Mouse (Mus musculus): ENCODE results near the gene Arglu1.

DNA sequence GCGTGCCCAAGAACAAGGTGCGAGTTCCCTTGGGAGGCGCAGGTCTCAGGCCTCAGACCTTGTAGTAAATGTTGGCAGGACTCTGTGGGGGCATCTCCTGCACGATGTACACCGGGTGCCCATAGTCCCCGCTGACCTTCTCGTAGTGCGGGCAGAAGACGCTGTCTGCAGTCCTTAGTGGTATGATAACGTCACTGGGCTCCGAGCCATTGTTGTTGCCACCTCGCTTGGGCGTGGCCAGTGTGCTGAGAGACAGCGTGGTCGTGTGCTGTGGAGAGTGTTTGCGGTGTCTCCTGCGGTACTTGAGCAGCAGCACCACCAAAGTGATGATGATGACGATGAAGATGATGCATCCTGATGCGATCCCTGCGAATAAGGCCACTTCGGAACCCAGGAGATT is 69.8 kb downstream of the Arglu1 start:
- TF ChIP-seq CTCF (IDR thresholded peaks at IDR 0.05; ENCODE audit: borderline replicate concordance, control insufficient read depth, extremely low read depth, insufficient read depth, low read length, poor library complexity) (no peak), POLR2A (IDR thresholded peaks at IDR 0.05; ENCODE audit: control insufficient read depth, extremely low read depth, insufficient read depth, low read length, poor library complexity) (no peak)
